Mouse (Mus musculus) gastrocnemius, postnatal 4 days (tissue): ENCODE results near the gene Arsb. TPM values are rescaled to one million over a fixed set of nuclear protein-coding genes. Genes with fewer than 3 reads are reported as not detected.
"Not testable (repeated sequence)": the region's sequence is repeated elsewhere in the genome, so short reads cannot be mapped to it uniquely, and the experiment has no call there.

Source experiments
- DNase-seq, 2 experiments: peaks; one replicate each; pipeline ENCODE4 v3.0.0; 2021 to 2022; ENCODE audit warnings: low spot score in 2 of 2, mixed read lengths in 2 of 2
- total RNA-seq, 2 experiments: library from RNA; stranded (reverse); gene quantifications; 2 replicates each; pipeline ENCODE4 v1.2.3; 2021

Gene Arsb
- total RNA-seq, 2 experiments from 2014 or later = 17.4 to 18.6 TPM

DNA sequence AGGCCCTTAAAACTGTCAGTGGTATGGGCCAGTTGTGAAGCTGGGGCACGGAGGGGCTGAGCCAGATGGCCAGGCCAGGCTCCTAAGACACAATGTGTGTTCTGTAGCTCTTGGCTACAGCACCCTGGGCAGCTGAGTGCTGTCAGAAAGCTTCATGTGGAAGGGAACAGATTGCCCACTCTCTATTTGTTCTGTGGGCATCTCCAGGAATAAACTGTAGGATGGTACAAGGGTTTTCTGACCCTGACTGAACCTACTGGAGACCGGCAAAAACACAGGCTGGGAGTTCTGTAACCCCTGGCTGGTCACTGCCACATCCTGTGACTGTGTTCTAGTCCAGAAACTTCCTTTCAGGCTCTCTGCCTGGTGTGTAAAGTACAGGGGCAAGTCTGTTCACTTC, 14.6 kb downstream of the Arsb start:
- no peak for DNase-seq

DNA sequence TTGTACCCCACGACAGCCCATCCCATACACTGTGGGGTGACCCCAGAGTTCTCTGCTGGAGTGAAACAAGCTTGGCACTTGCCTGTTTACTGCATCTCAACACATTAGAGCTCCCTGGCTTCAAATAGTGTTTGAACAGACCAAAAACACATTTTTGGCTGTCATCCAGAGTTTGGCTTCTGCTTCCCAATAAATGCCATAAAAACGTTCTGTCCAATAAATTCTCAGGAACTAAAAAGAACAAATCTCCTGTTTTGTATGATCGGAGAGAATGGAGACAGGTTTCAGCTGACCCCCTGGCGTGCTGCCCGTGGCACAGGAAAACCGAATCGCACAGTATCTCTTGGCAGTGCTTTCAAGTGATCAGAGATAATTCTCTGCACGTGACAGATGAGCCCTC, 16.2 kb downstream of the Arsb start:
- no peak for DNase-seq

DNA sequence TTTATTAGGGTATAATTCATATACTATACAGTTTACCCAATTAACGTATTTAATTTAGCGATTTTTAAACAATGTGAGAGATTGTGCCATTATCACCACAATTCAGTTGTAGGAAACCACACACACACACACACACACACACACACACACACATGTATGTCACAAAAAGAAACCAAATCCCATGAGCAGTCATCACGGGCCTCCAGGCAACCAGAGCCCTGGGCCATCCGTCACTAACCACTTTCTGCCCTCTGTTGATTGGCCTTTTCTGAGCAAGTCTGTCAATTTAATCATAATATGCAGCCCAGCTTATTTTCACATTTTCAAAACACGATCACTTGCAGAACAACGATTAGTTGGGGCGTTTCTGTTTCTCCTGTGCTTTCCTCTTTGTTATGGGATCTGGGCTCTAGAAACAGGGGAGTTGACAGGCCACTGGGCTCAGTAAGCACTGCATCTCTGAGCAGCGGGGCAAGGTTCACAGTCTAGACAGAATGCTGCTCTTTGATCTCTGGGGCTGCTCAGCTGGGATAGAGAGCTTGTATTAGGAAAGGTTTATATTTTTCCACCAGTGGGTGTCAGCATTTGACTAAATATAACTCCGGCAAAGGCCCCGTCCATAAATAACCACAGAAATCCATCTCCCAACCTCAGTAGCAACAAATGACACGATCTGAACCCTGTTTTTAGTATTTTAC, 21.7 kb downstream of the Arsb start:
- DNase-seq = no peak

GRCm38 (mm10) chr13:93793643-93794182, 22.3 kb downstream of the Arsb start:
- DNase-seq = no peak

DNA sequence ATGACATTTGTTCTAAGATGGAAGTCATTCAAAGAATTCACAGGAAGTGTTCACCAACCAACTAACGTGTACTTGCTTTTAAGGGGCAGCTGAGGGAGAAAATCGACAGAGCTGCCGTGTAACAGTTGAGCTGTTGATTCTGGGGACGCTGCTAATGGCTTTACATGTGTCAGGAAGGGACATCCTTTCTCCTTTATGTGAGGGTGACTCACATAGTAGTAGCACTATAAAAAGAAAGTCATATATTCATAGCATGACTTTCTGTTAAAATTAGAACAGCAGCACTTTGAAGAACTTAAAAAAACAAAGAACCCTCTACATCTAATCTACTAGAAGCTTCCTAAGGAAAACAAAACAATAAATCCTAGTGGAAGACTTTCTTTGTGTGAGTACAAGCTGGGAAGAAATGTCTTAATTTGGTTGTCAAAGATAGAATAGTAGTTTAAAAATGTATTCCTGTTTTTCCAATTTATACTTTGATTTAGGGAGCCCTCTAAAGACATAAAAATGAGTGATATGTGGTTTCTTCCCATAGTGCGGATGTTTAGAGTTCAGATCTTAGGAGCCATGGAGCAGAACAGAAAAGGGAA, 25.7 kb downstream of the Arsb start:
- no peak for DNase-seq

GRCm38 (mm10) chr13:93810311-93810710, 38.9 kb downstream of the Arsb start:
- DNase-seq = not testable (repeated sequence)

DNA sequence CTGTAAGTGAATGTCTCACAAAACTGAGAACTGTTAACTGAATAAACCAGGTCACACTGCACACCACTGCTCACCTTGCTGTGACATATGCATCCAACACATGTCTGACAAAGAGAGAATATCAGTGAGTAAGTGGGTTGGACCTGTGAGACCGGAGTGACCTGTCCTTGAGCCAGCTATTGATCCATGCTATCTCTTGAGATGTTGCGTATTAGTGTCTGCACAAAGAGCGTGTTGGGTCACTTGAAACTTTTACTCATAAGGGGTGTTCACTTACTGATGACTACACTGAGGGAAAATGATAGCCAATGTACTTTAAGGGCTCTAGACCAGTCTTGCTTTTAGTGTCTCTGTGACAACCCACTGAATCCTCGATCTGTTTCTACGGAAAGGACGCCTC, 42.7 kb downstream of the Arsb start:
- DNase-seq = no peak

- DNase-seq = no peak
Observed at GRCm38 (mm10) chr13:93814676-93815075, 43.2 kb downstream of the Arsb start.

GRCm38 (mm10) chr13:93815128-93815527, 43.7 kb downstream of the Arsb start:
- no peak for DNase-seq

DNA sequence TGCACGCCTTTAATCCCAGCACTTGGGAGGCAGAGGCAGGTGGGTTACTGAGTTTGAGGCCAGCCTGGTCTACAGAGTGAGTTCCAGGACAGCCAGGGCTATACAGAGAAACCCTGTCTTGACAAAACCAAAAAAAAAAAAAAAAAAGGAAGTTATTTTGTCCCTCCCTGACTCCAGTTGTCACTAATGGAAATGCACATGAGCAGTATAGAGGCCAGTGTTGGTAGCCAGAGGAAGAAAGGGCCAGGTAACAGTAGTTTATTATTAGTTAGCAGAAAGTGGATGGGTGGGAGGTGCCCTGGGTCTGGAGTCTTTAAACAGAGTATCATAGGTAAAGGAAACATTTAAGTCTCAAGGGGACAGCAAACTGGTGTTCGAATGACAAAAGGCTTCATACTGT, 44.7 kb downstream of the Arsb start:
- no peak for DNase-seq

GRCm38 (mm10) chr13:93816688-93817331, 45.4 kb downstream of the Arsb start:
- no peak for DNase-seq

DNA sequence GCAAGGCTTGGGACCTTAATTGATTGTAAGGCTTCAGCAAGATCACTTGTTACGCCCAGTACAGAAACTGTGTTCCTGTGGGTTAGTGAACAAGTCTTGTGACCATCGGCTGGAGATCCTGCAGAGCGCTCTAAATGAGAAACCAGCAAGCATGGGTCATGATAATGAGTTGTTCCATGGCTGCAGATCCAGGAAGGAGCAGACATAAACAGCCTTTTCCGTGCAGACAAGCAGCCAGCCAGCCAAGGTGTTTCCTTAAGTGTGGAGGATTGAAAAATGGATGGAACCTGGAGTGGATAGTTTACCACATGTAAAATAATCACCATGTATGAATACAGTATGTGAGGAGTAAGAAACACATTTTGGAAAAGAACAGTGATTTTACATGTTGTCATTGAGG, 48.7 kb downstream of the Arsb start:
- no peak for DNase-seq

- DNase-seq = no peak
Observed at GRCm38 (mm10) chr13:93822001-93822400, 50.6 kb downstream of the Arsb start.

- DNase-seq = no peak
Observed at GRCm38 (mm10) chr13:93825792-93826558, 54.5 kb downstream of the Arsb start.

DNA sequence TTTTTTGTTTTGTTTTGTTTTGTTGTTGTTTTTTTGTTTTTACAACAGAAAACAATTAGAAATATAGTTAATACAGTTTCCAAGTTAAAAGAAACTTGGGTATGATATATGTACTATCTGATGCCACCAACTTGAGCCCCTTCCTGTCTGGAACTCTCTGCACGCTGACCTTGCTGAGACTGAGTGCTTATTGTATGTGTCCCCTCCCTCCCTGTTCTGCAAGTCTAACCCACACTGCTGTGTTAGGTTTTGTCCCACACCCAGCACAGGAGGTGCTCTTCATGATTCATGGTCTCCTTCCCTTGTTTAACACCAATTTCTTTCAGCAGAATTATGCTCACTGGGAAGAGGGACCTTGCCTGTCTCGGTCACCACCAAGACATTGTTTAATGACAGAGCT, 56.3 kb downstream of the Arsb start:
- DNase-seq = no peak

- no peak for DNase-seq
Observed at GRCm38 (mm10) chr13:93829565-93830293, 58.3 kb downstream of the Arsb start.

- DNase-seq = no peak
Observed at GRCm38 (mm10) chr13:93830294-93830645, 58.8 kb downstream of the Arsb start.

- no peak for DNase-seq
Observed at GRCm38 (mm10) chr13:93837481-93838225, 66.2 kb downstream of the Arsb start.

GRCm38 (mm10) chr13:93838431-93839136, 67.2 kb downstream of the Arsb start:
- no peak for DNase-seq
